Mouse (Mus musculus) thymus, postnatal 4 days (tissue): ENCODE data around the gene Pxmp4.

Experiments used
- DNase-seq: peaks from one replicate; pipeline ENCODE4 v3.0.0; 2021

Pxmp4 gene

GRCm38 (mm10) chr2:154603638-154604153 lies at the start of gene Pxmp4:
Gene Pxmp4, minus strand, starts transcription at chr2:154603708.
- DNase-seq, result peak; percentile 98

- DNase-seq, result no peak
Measured at GRCm38 (mm10) chr2:154651363-154651762, 47.9 kb upstream of the Pxmp4 start, which contains the start of gene Chmp4b. Gene Chmp4b, plus strand, starts transcription at chr2:154651705.

GRCm38 (mm10) chr2:154650404-154650803 lies 46.9 kb upstream of the Pxmp4 start:
- no peak for DNase-seq

GRCm38 (mm10) chr2:154648086-154648485 lies 44.6 kb upstream of the Pxmp4 start:
- peak; percentile 63 for DNase-seq

- DNase-seq, result peak; percentile 61
Measured at GRCm38 (mm10) chr2:154646634-154647033, 43.1 kb upstream of the Pxmp4 start.

GRCm38 (mm10) chr2:154642712-154643385 lies 39.3 kb upstream of the Pxmp4 start:
- no peak for DNase-seq

- no peak for DNase-seq
Measured at GRCm38 (mm10) chr2:154642005-154642459, 38.5 kb upstream of the Pxmp4 start.

GRCm38 (mm10) chr2:154641176-154641575 lies 37.7 kb upstream of the Pxmp4 start:
- DNase-seq, result no peak

GRCm38 (mm10) chr2:154639115-154639514 lies 35.6 kb upstream of the Pxmp4 start:
- no peak for DNase-seq

- DNase-seq, result no peak
Measured at GRCm38 (mm10) chr2:154638521-154638920, 35.0 kb upstream of the Pxmp4 start.

- no peak for DNase-seq
Measured at GRCm38 (mm10) chr2:154635826-154636225, 32.3 kb upstream of the Pxmp4 start.

- no peak for DNase-seq
Measured at GRCm38 (mm10) chr2:154633876-154634644, 30.6 kb upstream of the Pxmp4 start.

GRCm38 (mm10) chr2:154633039-154633742 lies 29.7 kb upstream of the Pxmp4 start:
- DNase-seq, result no peak

- DNase-seq, result no peak
Measured at GRCm38 (mm10) chr2:154632203-154632780, 28.8 kb upstream of the Pxmp4 start.

GRCm38 (mm10) chr2:154630531-154630930 lies 27.0 kb upstream of the Pxmp4 start:
- DNase-seq, result no peak

GRCm38 (mm10) chr2:154624137-154624536 lies 20.6 kb upstream of the Pxmp4 start:
- DNase-seq, result peak; percentile 39

- no peak for DNase-seq
Measured at GRCm38 (mm10) chr2:154621684-154622083, 18.2 kb upstream of the Pxmp4 start.

GRCm38 (mm10) chr2:154617061-154617460 lies 13.6 kb upstream of the Pxmp4 start:
- DNase-seq, result peak; percentile 69

- DNase-seq, result no peak
Measured at GRCm38 (mm10) chr2:154615674-154616073, 12.2 kb upstream of the Pxmp4 start.

- no peak for DNase-seq
Measured at GRCm38 (mm10) chr2:154614841-154615576, 11.5 kb upstream of the Pxmp4 start.

- DNase-seq, result peak; percentile 93
Measured at GRCm38 (mm10) chr2:154613118-154614115, 9.9 kb upstream of the Pxmp4 start, which contains the start of the genes Zfp341 and 4930519P11Rik. Gene Zfp341, plus strand, starts transcription at chr2:154613297. Gene 4930519P11Rik, minus strand, starts transcription at chr2:154613437.
